Mouse (Mus musculus) small intestine, adult 2 months (tissue): Measurements from ENCODE around the gene Hist1h4b.

Experiments used
- CTCF ChIP-seq: fragments of 200-500 bp; IDR thresholded peaks from 2 replicates; pipeline ENCODE4 v1.5.1; 2012; ENCODE audit warnings: low read depth, mild to moderate bottlenecking, control low read depth, inconsistent platforms, low read length, moderate library complexity, mixed read lengths; ENCODE audit not compliant: insufficient replicate concordance, insufficient read length; ENCODE audit errors: extremely low read depth
- POLR2A ChIP-seq: fragments of 200-500 bp; IDR thresholded peaks from 2 replicates; pipeline ENCODE4 v1.6.1; 2012; ENCODE audit warnings: low read depth, mild to moderate bottlenecking, control low read depth, inconsistent platforms, low read length, moderate library complexity

DNA sequence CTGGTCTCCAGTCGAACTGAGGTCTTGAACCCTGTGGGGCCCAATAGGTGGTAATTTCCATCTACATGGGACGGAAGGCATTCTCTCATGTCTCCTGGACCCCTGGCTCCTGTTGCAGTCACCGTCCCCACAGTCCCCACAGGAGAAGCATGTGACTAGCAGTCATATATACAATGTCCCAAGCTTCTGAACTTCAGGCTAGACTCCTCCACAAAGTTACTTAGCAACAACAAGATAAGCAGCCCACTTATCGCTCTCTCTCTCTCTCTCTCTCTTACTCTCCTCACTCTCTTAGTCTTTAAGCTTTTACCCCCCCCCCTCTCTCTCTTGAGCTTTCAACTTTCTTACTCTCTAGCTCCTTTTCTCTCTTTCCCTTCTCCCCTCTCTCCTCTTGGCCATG, 32.6 kb upstream of the Hist1h4b start:
- no peak for TF ChIP-seq CTCF
- TF ChIP-seq POLR2A, result no peak
